Mouse (Mus musculus) limb, embryonic 12.5 days (tissue): Measurements from ENCODE around the gene Ofcc1. TPM values are rescaled to one million over a fixed set of nuclear protein-coding genes. Genes with fewer than 3 reads are reported as not detected.

Source experiments
- ATAC-seq: fragments of 200-750 bp; cut with Nextera tagmentation; 2 replicates; pipeline ENCODE4 v1.8.0; 2017; ENCODE audit warnings: low read depth, moderate TSS enrichment; ENCODE audit not compliant: insufficient number of reproducible peaks, insufficient read depth, low FRiP score, low TSS enrichment
- H3K27ac ChIP-seq: fragments of 300-500 bp; sonication (generic); 2 replicates; pipeline ENCODE4 v1.5.1; 2016; ENCODE audit warnings: mild to moderate bottlenecking, moderate library complexity
- H3K27me3 ChIP-seq: fragments of 300-500 bp; sonication (generic); 2 replicates; pipeline ENCODE4 v1.6.1; 2016; ENCODE audit warnings: mild to moderate bottlenecking, moderate library complexity
- H3K36me3 ChIP-seq: fragments of 300-500 bp; sonication (generic); 2 replicates; pipeline ENCODE4 v1.6.1; 2016; ENCODE audit warnings: mild to moderate bottlenecking, moderate library complexity
- H3K4me1 ChIP-seq: fragments of 300-500 bp; sonication (generic); replicated peaks from 2 replicates; pipeline ENCODE4 v1.6.1; 2016
- H3K4me2 ChIP-seq: fragments of 300-500 bp; sonication (generic); 2 replicates; pipeline ENCODE4 v1.6.1; 2016; ENCODE audit warnings: mild to moderate bottlenecking, moderate library complexity
- H3K4me3 ChIP-seq: fragments of 300-500 bp; sonication (generic); replicated peaks from 2 replicates; pipeline ENCODE4 v1.5.1; 2016; ENCODE audit warnings: mild to moderate bottlenecking
- H3K9ac ChIP-seq: fragments of 300-500 bp; sonication (generic); replicated peaks from 2 replicates; pipeline ENCODE4 v1.6.1; 2016; ENCODE audit warnings: mild to moderate bottlenecking, moderate library complexity
- H3K9me3 ChIP-seq: fragments of 300-500 bp; sonication (generic); 2 replicates; pipeline ENCODE4 v1.6.1; 2016; ENCODE audit warnings: mild to moderate bottlenecking, moderate library complexity
- WGBS: fragments of 180-500 bp; shearing (Covaris S2); methylation state at CpG from one replicate; pipeline ENCODE4 v1.1.7; 2016; 5-methylcytosine and 5-hydroxymethylcytosine counted together
- polyA plus RNA-seq: library from polyadenylated mRNA; unstranded; fragments of >200 nt; fragmentation: Nextera tagmentation; extraction: Ambion mirVana; gene quantifications from 2 replicates; pipeline ENCODE4 v1.2.1, GENCODE M21; 2016

Ofcc1 gene
- polyA plus RNA-seq, 1 experiment from 2014 or later = 0.20 TPM

- Histone ChIP-seq H3K9me3 (no peaks in the 10 kb centered on the region), H3K4me2 (no peak overlapping the region), H3K36me3 (no peaks in the 10 kb centered on the region), H3K4me3 (no peak overlapping the region), H3K27ac (no peak overlapping the region), H3K4me1 (no peaks in the 10 kb centered on the region), H3K9ac (no peak overlapping the region), H3K27me3 (no peaks in the 10 kb centered on the region)
- WGBS = 65% methylated on average over 3 of the region's 3 CpGs
- ATAC-seq = no peak
These were observed 124.9 kb downstream of the Ofcc1 start for GRCm38 (mm10) chr13:40236356-40236755.

GRCm38 (mm10) chr13:40208314-40208713 lies 152.9 kb downstream of the Ofcc1 start:
- Histone ChIP-seq H3K36me3 (no peaks in the 10 kb centered on the region), H3K27ac (no peak overlapping the region), H3K9ac (no peak overlapping the region), H3K4me3 (no peak overlapping the region), H3K27me3 (no peaks in the 10 kb centered on the region), H3K4me1 (no peaks in the 10 kb centered on the region), H3K9me3 (no peaks in the 10 kb centered on the region), H3K4me2 (no peak overlapping the region)
- no peak for ATAC-seq
- WGBS = 76% methylated on average over 9 of the region's 9 CpGs

- no peaks in the 10 kb centered on the region; the same call in 1 of the 2 replicates for H3K27me3 ChIP-seq
- H3K9ac ChIP-seq = no peak overlapping the region
- no peak for ATAC-seq
- H3K36me3 ChIP-seq = no peaks in the 10 kb centered on the region
- H3K4me3 ChIP-seq = no peak overlapping the region
- no peak overlapping the region for H3K4me2 ChIP-seq
- H3K27ac ChIP-seq = no peak overlapping the region
- 0 out of 2 replicates have a peak, but pooled peaks cover 5% of the 10 kb centered on the region for H3K4me1 ChIP-seq
- WGBS = 9% methylated on average over 3 of the region's 3 CpGs
- no peaks in the 10 kb centered on the region for H3K9me3 ChIP-seq
These were observed 179.5 kb downstream of the Ofcc1 start for GRCm38 (mm10) chr13:40181786-40182185.

- Histone ChIP-seq H3K27me3 (no peaks in the 10 kb centered on the region), H3K4me1 (0 out of 2 replicates have a peak, but pooled peaks cover 4% of the 10 kb centered on the region), H3K4me3 (no peak overlapping the region), H3K27ac (no peak overlapping the region), H3K9me3 (no peaks in the 10 kb centered on the region), H3K36me3 (no peaks in the 10 kb centered on the region), H3K9ac (no peak overlapping the region), H3K4me2 (no peak overlapping the region)
- no peak for ATAC-seq
- 83% methylated on average over 4 of the region's 4 CpGs for WGBS
These were observed 189.5 kb downstream of the Ofcc1 start for GRCm38 (mm10) chr13:40171775-40172174.

- WGBS = 22% methylated on average over 7 of the region's 7 CpGs
- no peaks in the 10 kb centered on the region for H3K36me3 ChIP-seq
- 0 out of 2 replicates have a peak, but pooled peaks cover 4% of the 10 kb centered on the region for H3K4me1 ChIP-seq
- H3K4me2 ChIP-seq = no peak overlapping the region
- no peak for ATAC-seq
- H3K9ac ChIP-seq = no peak overlapping the region
- no peaks in the 10 kb centered on the region for H3K27me3 ChIP-seq
- H3K27ac ChIP-seq = no peak overlapping the region
- no peaks in the 10 kb centered on the region for H3K9me3 ChIP-seq
- no peak overlapping the region for H3K4me3 ChIP-seq
These were observed 193.4 kb downstream of the Ofcc1 start for GRCm38 (mm10) chr13:40167871-40168270.

GRCm38 (mm10) chr13:40155466-40155865 lies 205.8 kb downstream of the Ofcc1 start:
- no peaks in the 10 kb centered on the region; the same call in 1 of the 2 replicates for H3K27me3 ChIP-seq
- no peaks in the 10 kb centered on the region; the same call in 1 of the 2 replicates for H3K4me1 ChIP-seq
- ATAC-seq = no peak
- no peak overlapping the region for H3K27ac ChIP-seq
- H3K9me3 ChIP-seq = no peaks in the 10 kb centered on the region
- H3K4me2 ChIP-seq = no peak overlapping the region
- H3K9ac ChIP-seq = no peak overlapping the region
- no peak overlapping the region for H3K4me3 ChIP-seq
- 61% methylated on average over 3 of the region's 3 CpGs for WGBS
- no peaks in the 10 kb centered on the region for H3K36me3 ChIP-seq

GRCm38 (mm10) chr13:40139906-40140305 lies 221.3 kb downstream of the Ofcc1 start:
- no peaks in the 10 kb centered on the region for H3K27me3 ChIP-seq
- no peak overlapping the region for H3K4me2 ChIP-seq
- no peaks in the 10 kb centered on the region for H3K36me3 ChIP-seq
- no peak overlapping the region for H3K4me3 ChIP-seq
- 84% methylated on average over 4 of the region's 4 CpGs for WGBS
- no peak overlapping the region for H3K9ac ChIP-seq
- no peak overlapping the region for H3K27ac ChIP-seq
- no peak for ATAC-seq
- H3K9me3 ChIP-seq = 0 out of 2 replicates have a peak, but pooled peaks cover 4% of the 10 kb centered on the region
- 0 out of 2 replicates have a peak, but pooled peaks cover 7% of the 10 kb centered on the region for H3K4me1 ChIP-seq

GRCm38 (mm10) chr13:40136096-40136495 lies 225.2 kb downstream of the Ofcc1 start:
- H3K9ac ChIP-seq = no peak overlapping the region
- no peak overlapping the region for H3K4me3 ChIP-seq
- peak overlapping the region; percentile 29 for H3K4me2 ChIP-seq
- H3K4me1 ChIP-seq = 0 out of 2 replicates have a peak, but pooled peaks cover 7% of the 10 kb centered on the region
- no peaks in the 10 kb centered on the region for H3K36me3 ChIP-seq
- 0 out of 2 replicates have a peak, but pooled peaks cover 4% of the 10 kb centered on the region for H3K9me3 ChIP-seq
- 0 out of 2 replicates have a peak, but pooled peaks cover 7% of the 10 kb centered on the region for H3K27me3 ChIP-seq
- no peak overlapping the region for H3K27ac ChIP-seq
- ATAC-seq = no peak
- 30% methylated on average over 3 of the region's 3 CpGs for WGBS

- H3K4me2 ChIP-seq = peak overlapping the region; percentile 29
- H3K9ac ChIP-seq = no peak overlapping the region
- no peak overlapping the region for H3K27ac ChIP-seq
- WGBS = 18% methylated on average over 12 of the region's 12 CpGs
- H3K4me1 ChIP-seq = 0 out of 2 replicates have a peak, but pooled peaks cover 7% of the 10 kb centered on the region
- H3K27me3 ChIP-seq = 0 out of 2 replicates have a peak, but pooled peaks cover 7% of the 10 kb centered on the region
- no peak overlapping the region for H3K4me3 ChIP-seq
- 0 out of 2 replicates have a peak, but pooled peaks cover 1% of the 10 kb centered on the region for H3K9me3 ChIP-seq
- ATAC-seq = no peak
- no peaks in the 10 kb centered on the region for H3K36me3 ChIP-seq
These were observed 225.6 kb downstream of the Ofcc1 start for GRCm38 (mm10) chr13:40135670-40136069.

- no peak overlapping the region for H3K4me3 ChIP-seq
- no peak for ATAC-seq
- 85% methylated on average over 2 of the region's 2 CpGs for WGBS
These were observed 237.4 kb downstream of the Ofcc1 start for GRCm38 (mm10) chr13:40123868-40124267.

GRCm38 (mm10) chr13:40112336-40112735 lies 248.9 kb downstream of the Ofcc1 start:
- Histone ChIP-seq H3K27me3 (no peaks in the 10 kb centered on the region), H3K27ac (no peak overlapping the region), H3K4me2 (no peak overlapping the region), H3K9ac (no peak overlapping the region), H3K4me3 (no peak overlapping the region), H3K4me1 (no peaks in the 10 kb centered on the region), H3K9me3 (no peaks in the 10 kb centered on the region), H3K36me3 (no peaks in the 10 kb centered on the region)
- WGBS = 53% methylated on average over 2 of the region's 2 CpGs
- no peak for ATAC-seq

More at GRCm38 (mm10) chr13:40123868-40124267, 237.4 kb downstream of the Ofcc1 start:
- Histone ChIP-seq H3K9ac (no peak overlapping the region), H3K9me3 (no peaks in the 10 kb centered on the region), H3K27ac (no peak overlapping the region), H3K4me2 (no peak overlapping the region), H3K36me3 (no peaks in the 10 kb centered on the region), H3K4me1 (no peaks in the 10 kb centered on the region), H3K27me3 (no peaks in the 10 kb centered on the region)

GRCm38 (mm10) chr13:40076236-40076635 lies 285.0 kb downstream of the Ofcc1 start:
- Histone ChIP-seq H3K4me1 (no peaks in the 10 kb centered on the region), H3K9ac (no peak overlapping the region), H3K36me3 (no peaks in the 10 kb centered on the region), H3K4me2 (no peak overlapping the region), H3K27ac (no peak overlapping the region), H3K27me3 (no peaks in the 10 kb centered on the region), H3K4me3 (no peak overlapping the region), H3K9me3 (no peaks in the 10 kb centered on the region)
- ATAC-seq = no peak
- 76% methylated on average over 4 of the region's 4 CpGs for WGBS
